Mouse (Mus musculus): ENCODE measurements around the gene Mgam. TPM values are rescaled to one million over a fixed set of nuclear protein-coding genes. Genes with fewer than 3 reads are reported as not detected.
"Not testable (repeated sequence)": the region's sequence is repeated elsewhere in the genome, so short reads cannot be mapped to it uniquely, and the experiment has no call there.

Gene Mgam
- total RNA-seq (2021): 1 to 10 TPM in 1 of 2 experiments, under 1 TPM in 1; 0.36 to 1.5 TPM

DNA sequence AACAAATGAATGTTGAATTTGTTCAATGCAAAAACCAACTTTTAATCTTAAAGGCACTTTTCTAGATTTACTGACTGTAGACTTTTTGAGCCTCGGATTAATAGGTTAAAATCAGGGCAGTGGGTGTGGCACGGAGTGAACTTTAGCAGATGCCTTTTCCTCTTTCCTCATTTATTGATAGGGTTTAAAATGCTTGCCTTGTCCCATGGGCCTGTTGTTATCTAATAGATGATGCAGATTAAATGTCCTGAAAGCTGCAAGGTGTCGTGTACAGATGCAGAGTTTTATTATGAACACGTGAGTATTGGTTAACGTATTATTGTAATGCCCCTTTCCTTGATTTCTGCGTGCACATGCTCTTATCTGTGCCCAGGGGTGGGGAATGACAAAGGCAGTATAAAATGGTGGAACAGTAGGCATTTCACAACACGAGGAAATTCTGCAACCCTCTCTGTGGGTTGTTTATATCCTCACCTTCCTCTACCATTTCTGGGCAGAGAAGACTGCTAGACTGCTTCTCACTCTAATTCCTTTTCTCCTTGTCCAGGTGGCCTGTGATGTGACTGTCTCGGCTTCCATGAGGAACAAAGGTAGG is at the start of gene Mgam:
Gene Mgam, plus strand, starts transcription at position 426 of the 595 bp plus-strand sequence.
- no peak for DNase-seq

DNA sequence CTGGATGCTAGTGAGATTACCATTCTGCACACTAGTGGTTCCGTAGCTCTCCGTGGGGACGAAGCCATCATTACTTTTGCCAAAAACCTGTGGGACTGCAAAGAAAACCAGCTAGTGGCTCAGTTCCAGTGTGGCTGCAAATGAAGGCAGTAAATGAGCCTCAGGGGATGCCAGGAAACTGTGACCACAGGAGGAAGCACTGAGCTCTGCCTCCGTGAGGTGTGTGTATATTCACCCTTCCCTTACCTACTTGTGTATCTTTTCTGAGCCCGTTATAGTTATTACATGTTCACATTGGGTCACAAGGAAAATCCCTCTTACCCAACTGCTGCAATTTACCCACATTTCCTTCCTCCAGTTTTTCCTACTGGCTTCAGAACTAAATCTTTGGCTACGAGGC is 44.3 kb upstream of the Mgam start:
- no peak for DNase-seq

DNA sequence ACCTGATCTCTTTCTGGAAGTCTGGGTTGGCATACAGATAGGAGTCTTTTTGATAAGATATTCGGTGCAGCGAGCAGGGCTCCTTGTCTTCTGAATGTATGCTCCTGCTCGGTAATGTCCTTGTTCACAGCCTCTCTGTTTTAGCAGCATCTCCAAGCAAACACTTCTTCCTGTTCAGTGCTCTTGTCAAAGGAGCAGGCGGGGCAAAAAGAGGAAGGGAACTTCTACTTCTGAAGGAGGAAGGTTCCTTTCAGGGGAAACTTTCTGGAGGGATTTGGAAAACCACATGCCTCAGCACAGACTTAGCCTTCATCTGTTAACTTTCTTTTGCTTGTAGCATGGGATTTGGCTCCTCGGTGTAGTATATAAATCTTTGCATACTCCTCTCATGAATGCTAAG is 43.0 kb upstream of the Mgam start, which contains the start of gene Clec5a:
Gene Clec5a, minus strand, starts transcription at position 177 of the 400 bp plus-strand sequence.
- no peak for DNase-seq

GRCm38 (mm10) chr6:40588346-40588745 is 40.3 kb upstream of the Mgam start:
- DNase-seq: no peak

- no peak for DNase-seq
Measured at GRCm38 (mm10) chr6:40594804-40595550, 33.7 kb upstream of the Mgam start.

- DNase-seq: not testable (repeated sequence)
Measured at GRCm38 (mm10) chr6:40598546-40598945, 30.1 kb upstream of the Mgam start.

DNA sequence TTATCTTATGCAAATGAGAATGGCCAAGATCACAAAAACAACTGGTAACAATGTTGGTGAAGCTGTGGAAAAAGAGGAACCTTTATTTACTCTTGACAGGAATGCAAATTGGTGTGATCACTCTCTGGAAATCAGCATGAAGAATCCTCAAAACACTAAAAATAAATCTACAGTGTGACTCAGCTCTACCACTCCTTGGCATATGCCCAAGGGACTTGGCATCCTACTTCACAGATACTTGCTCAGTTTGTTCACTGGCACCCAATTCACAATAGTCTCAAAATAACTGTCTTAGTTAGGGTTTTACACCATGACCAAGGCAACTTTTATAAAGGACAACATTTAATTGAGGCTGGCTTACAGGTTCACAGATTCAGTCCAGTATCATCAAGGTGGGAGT is 21.2 kb upstream of the Mgam start:
- DNase-seq: peak; percentile 24

- no peak for DNase-seq
Measured at GRCm38 (mm10) chr6:40610244-40610643, 18.4 kb upstream of the Mgam start.

GRCm38 (mm10) chr6:40613260-40613852 is 15.3 kb upstream of the Mgam start, which contains the start of gene Tas2r138:
Tas2r138 (minus strand) TSS chr6:40613310.
- DNase-seq: no peak

DNA sequence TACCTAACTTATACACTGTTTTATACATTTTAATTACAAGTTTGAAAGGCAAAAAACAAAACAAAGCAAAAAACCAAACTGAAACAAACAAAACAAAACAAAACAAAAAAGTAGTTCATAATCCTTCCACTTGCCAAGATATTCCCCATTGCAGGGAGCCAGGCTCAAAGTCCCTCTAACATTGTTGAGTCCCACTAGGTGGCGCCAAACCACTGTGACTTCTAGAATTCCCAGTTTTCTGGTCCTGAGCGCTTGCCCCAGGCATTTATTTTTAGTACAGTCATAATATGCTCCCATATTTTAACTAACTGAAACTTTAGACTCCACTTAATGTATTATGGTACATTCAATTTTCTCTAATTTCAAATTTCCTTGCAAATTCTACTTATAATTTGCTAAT is 10.7 kb upstream of the Mgam start:
- DNase-seq: peak; percentile 78

- DNase-seq: no peak
Measured at GRCm38 (mm10) chr6:40626111-40626510, 2.5 kb upstream of the Mgam start.

DNA sequence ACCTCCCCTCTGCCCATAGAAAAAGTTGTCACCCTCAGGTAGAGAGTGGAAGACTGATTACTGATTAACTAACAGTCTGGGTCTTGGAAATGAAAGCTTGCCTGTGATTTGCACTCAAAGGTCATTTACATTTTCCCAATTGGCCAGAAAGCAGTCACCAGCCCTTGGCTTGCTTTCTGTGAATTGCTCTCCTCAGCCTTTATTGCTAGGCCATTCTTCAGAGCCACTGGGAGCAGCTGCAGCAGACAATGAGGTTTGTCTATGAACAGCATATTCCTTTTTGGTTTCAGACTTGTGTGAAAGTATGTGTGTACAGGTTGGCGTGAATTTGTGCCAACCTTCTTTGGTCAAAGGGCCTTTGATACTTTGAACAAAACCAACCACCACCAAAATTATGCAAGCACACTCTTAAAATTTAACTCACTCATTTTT is 6.0 kb downstream of the Mgam start:
- no peak for DNase-seq

DNA sequence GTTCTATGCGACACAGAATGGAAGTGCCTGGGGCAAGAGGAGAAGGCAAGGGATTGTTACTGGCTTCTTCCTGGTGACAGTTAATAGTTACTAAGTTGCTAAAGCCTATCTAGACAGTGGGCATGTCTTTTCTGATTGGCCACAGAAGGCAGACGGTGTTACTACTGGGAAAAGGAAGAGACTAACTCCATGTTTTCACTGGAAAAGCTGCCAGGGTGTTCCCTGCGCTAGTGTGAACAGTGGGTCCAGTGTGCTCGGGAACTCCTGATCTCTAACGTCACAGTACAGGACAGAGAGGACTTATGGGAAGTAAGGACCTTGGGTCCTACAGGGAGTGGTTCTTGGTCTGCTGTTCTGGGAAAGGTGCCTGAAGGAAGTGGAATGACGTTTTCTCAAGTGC is 6.9 kb downstream of the Mgam start:
- no peak for DNase-seq

DNA sequence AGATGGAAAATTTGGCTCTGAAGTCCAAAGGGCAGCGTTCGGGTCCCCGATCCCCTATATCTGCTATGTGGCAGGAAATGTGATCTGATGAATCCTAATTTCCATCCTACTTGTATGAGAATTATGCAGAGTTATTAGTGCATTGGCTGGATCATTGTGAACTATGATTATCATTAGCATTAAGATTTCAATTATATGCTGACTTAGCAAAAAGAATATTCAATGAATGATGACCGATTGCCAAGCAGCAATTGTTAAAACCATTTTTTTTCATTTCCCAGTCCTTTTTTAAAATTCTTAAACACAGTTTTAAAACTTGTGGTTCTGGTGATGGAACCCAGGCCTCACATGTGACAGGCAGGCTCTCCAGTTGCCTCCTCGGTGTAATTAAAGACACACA is 9.1 kb downstream of the Mgam start:
- DNase-seq: no peak

- DNase-seq: no peak
Measured at GRCm38 (mm10) chr6:40640710-40641538, 12.3 kb downstream of the Mgam start.

- no peak for DNase-seq
Measured at GRCm38 (mm10) chr6:40645701-40646100, 17.1 kb downstream of the Mgam start.

- DNase-seq: no peak
Measured at GRCm38 (mm10) chr6:40650953-40651352, 22.3 kb downstream of the Mgam start.

DNA sequence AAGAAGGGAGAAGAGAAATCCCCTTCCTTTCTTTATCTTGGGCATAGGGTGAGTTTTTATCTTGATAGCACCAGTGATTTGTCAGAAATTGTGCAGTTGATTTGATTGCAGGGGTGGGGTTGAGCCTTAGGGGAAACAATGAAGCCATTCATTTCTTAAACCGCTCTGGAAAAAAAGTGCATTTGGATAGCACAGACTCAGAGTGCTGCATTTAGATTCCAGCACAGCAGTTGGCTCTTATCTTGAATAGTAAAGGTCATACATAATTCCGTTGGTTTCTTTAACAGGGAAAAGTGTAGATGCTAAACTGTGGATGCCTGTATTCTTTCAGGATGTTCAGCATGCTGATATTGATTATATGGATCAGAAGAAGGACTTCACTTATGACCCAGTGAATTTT is 32.3 kb downstream of the Mgam start:
- DNase-seq: no peak

DNA sequence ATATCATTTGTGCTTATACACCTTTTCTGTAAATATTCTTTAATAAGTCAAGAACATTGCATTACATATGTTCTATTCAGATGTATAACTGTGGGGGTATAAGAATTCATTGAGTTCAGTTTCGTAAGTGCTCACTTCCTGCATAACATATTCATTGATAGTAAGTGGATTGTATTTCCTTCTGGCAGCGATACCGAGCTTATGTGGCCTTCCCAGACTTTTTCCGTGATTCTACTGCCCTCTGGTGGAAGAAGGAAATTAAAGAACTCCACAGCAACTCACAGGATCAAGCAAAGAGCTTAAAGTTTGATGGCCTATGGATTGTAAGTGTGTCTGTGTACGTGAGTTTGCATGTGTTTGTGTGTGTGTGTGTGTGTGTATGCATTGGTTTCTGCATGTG is 60.5 kb downstream of the Mgam start:
- DNase-seq: peak; percentile 45

- DNase-seq: not testable (repeated sequence)
Measured at GRCm38 (mm10) chr6:40692007-40692406, 63.4 kb downstream of the Mgam start.

GRCm38 (mm10) chr6:40713494-40713893 is 84.9 kb downstream of the Mgam start:
- DNase-seq: not testable (repeated sequence)

DNA sequence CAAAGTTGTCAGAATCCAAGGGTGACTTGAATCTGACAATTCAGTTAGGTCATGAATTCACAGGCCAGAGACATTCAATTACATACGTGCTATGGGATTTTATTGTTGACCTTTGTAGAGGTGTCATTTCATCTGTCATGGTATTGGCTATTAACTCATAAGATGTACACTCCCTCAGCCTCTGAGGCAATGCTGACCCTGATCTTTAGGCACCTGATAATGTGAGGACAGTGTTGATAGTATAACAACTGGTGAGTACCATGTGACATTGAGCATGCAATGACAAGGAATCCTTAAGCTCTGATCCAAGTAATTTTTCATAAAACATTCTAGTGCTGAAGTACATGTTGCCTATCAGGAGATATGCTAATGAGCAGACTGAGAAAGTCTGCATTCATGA is 87.1 kb downstream of the Mgam start:
- DNase-seq: no peak

- not testable (repeated sequence) for DNase-seq
Measured at GRCm38 (mm10) chr6:40728506-40728905, 99.9 kb downstream of the Mgam start.

Measured in heart, postnatal 4 days (tissue).